Mouse (Mus musculus) cerebellum, adult 2 months (tissue): Measurements from ENCODE around the gene Laptm4a.

ENCODE experiments used
- CTCF ChIP-seq: fragments of 200-500 bp; IDR thresholded peaks from 2 replicates; pipeline ENCODE4 v1.5.1; 2011; ENCODE audit warnings: low read depth, mild to moderate bottlenecking, control low read depth, low read length, moderate library complexity, borderline replicate concordance; ENCODE audit not compliant: insufficient read depth
- POLR2A ChIP-seq: fragments of 200-500 bp; IDR thresholded peaks from 2 replicates; pipeline ENCODE4 v1.6.1; 2011; ENCODE audit warnings: low read length, control low read depth, borderline replicate concordance; ENCODE audit not compliant: insufficient read depth

DNA sequence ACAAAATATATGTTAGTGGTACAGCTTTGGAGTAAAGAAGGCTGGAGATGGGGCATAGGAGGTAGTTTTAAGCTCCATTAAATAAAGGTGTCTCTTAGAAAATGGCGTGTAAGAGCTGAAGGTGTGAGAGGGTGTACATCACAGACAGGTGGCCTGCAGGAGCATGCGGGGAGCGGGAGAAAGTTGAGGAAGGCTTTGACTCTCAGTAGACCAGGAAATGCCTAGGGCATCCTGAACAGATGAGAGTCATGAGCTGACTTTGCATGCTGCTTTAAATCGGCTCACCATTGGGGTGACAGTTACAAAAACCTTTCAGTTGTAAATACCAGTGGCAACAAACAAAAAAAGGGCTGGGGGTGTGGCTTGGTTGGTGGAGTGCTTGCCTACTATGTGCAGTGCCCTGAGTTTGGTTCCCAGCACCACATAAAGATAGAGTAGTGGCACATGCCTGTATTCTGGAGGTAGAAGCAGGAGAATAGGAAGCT is 19.7 kb downstream of the Laptm4a start:
- no peak for TF ChIP-seq CTCF
- TF ChIP-seq POLR2A: no peak
